Mouse (Mus musculus): Measurements from ENCODE around the gene Btnl4. TPM values are rescaled to one million over a fixed set of nuclear protein-coding genes. Genes with fewer than 3 reads are reported as not detected.

Btnl4 gene
- polyA plus RNA-seq, 1 experiment from 2014 or later = not detected

DNA sequence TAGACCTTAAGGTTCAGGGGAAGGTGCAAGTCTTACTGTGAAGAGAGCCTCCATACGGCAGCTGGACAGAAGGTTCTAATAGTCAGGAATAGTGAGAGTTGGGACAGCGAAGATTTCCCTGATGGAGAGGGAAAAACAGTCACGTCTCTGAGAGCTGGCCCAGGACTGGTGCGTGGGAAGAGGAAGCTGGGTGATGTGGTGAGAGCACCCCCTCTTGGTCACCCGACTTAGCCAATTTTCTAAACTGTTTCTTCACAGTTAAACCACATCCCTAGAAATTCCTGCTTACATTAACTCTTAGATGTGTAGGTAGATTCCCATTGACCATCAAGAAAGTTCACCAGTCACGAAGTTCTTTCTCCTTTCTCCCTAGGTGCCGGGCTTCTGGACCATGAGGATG lies 57.1 kb downstream of the Btnl4 start:
- Histone ChIP-seq H3K9me3 (replicated peaks) (no peaks in the 10 kb centered on the region), H3K36me3 (no peaks in the 10 kb centered on the region), H3K4me2 (replicated peaks) (no peak overlapping the region), H3K27ac (no peak overlapping the region), H3K4me3 (no peak overlapping the region), H3K4me1 (no peaks in the 10 kb centered on the region), H3K9ac (no peak overlapping the region), H3K27me3 (no peaks in the 10 kb centered on the region)
- ATAC-seq (ENCODE audit: low FRiP score) = no peak
- WGBS = 72% methylated on average over 7 of the region's 7 CpGs

Other genes starting within 250 kb of the Btnl4 start
- gene H2-Ob, start 238.4 kb downstream of the Btnl4 start, polyA plus RNA-seq (2016; fragmentation: Nextera tagmentation; extraction: Ambion mirVana) = not detected in 2 replicates
- gene H2-Ab1, start 219.6 kb downstream of the Btnl4 start, polyA plus RNA-seq (2016; fragmentation: Nextera tagmentation; extraction: Ambion mirVana) = 1.5 and 1.7 TPM in 2 replicates
- 0.19 TPM in 1 of 2 replicates, not detected in the other for gene H2-Aa, start 189.5 kb downstream of the Btnl4 start, polyA plus RNA-seq (2016; fragmentation: Nextera tagmentation; extraction: Ambion mirVana)
- 1.5 and 1.7 TPM in 2 replicates for gene H2-Eb1, start 171.5 kb downstream of the Btnl4 start, polyA plus RNA-seq (2016; fragmentation: Nextera tagmentation; extraction: Ambion mirVana)
- 0.06 TPM in 1 of 2 replicates, not detected in the other for gene H2-Eb2, start 151.7 kb downstream of the Btnl4 start, polyA plus RNA-seq (2016; fragmentation: Nextera tagmentation; extraction: Ambion mirVana)
- not detected in 2 replicates for gene Btnl2, start 122.5 kb downstream of the Btnl4 start, polyA plus RNA-seq (2016; fragmentation: Nextera tagmentation; extraction: Ambion mirVana)
- gene Btnl1, start 100.2 kb downstream of the Btnl4 start, polyA plus RNA-seq (2016; fragmentation: Nextera tagmentation; extraction: Ambion mirVana) = not detected in 2 replicates
- 1.9 and 2.5 TPM in 2 replicates for gene BC051142, start 78.5 kb downstream of the Btnl4 start, polyA plus RNA-seq (2016; fragmentation: Nextera tagmentation; extraction: Ambion mirVana)
- not detected in 2 replicates for gene Btnl6, start 40.0 kb upstream of the Btnl4 start, polyA plus RNA-seq (2016; fragmentation: Nextera tagmentation; extraction: Ambion mirVana)
- gene Notch4, start 87.0 kb upstream of the Btnl4 start, polyA plus RNA-seq (2016; fragmentation: Nextera tagmentation; extraction: Ambion mirVana) = 8.9 and 13.1 TPM in 2 replicates
- 3.5 and 4.3 TPM in 2 replicates for gene Gpsm3, start 112.5 kb upstream of the Btnl4 start, polyA plus RNA-seq (2016; fragmentation: Nextera tagmentation; extraction: Ambion mirVana)
- 17.9 and 18.7 TPM in 2 replicates for gene Pbx2, start 113.9 kb upstream of the Btnl4 start, polyA plus RNA-seq (2016; fragmentation: Nextera tagmentation; extraction: Ambion mirVana)
- gene Ager, start 120.5 kb upstream of the Btnl4 start, polyA plus RNA-seq (2016; fragmentation: Nextera tagmentation; extraction: Ambion mirVana) = 1.9 and 2.9 TPM in 2 replicates
- 214 and 228 TPM in 2 replicates for gene Rnf5, start 126.4 kb upstream of the Btnl4 start, polyA plus RNA-seq (2016; fragmentation: Nextera tagmentation; extraction: Ambion mirVana)
- gene Agpat1, start 126.9 kb upstream of the Btnl4 start, polyA plus RNA-seq (2016; fragmentation: Nextera tagmentation; extraction: Ambion mirVana) = 76.9 and 79.0 TPM in 2 replicates
- gene Egfl8, start 138.7 kb upstream of the Btnl4 start, polyA plus RNA-seq (2016; fragmentation: Nextera tagmentation; extraction: Ambion mirVana) = 5.3 and 7.4 TPM in 2 replicates
- gene Ppt2, start 151.2 kb upstream of the Btnl4 start, polyA plus RNA-seq (2016; fragmentation: Nextera tagmentation; extraction: Ambion mirVana) = 20.9 and 21.7 TPM in 2 replicates
- gene Prrt1, start 152.2 kb upstream of the Btnl4 start, polyA plus RNA-seq (2016; fragmentation: Nextera tagmentation; extraction: Ambion mirVana) = 3.0 and 3.1 TPM in 2 replicates
- 15.7 and 16.2 TPM in 2 replicates for gene Fkbpl, start 167.4 kb upstream of the Btnl4 start, polyA plus RNA-seq (2016; fragmentation: Nextera tagmentation; extraction: Ambion mirVana)
- 114 and 119 TPM in 2 replicates for gene Atf6b, start 169.8 kb upstream of the Btnl4 start, polyA plus RNA-seq (2016; fragmentation: Nextera tagmentation; extraction: Ambion mirVana)
- 0.04 and 0.05 TPM in 2 replicates for gene Tnxb, start 193.2 kb upstream of the Btnl4 start, polyA plus RNA-seq (2016; fragmentation: Nextera tagmentation; extraction: Ambion mirVana)